Mouse (Mus musculus) testis, adult 10 weeks (tissue): ENCODE measurements around the gene Cd177. TPM values are rescaled to one million over a fixed set of nuclear protein-coding genes. Genes with fewer than 3 reads are reported as not detected.

ENCODE experiments used
- polyA plus RNA-seq: library from polyadenylated mRNA; stranded (reverse); fragments of 350-450 nt; fragmentation: Illumina TruSeq; extraction: RNeasy Lipid Tissue Mini Kit (QIAGEN cat#74804); gene quantifications from one replicate; pipeline ENCODE4 v1.2.3, GENCODE M21; 2014; ENCODE audit warnings: low read depth, low replicate concordance

Cd177 gene
- not detected for polyA plus RNA-seq

DNA sequence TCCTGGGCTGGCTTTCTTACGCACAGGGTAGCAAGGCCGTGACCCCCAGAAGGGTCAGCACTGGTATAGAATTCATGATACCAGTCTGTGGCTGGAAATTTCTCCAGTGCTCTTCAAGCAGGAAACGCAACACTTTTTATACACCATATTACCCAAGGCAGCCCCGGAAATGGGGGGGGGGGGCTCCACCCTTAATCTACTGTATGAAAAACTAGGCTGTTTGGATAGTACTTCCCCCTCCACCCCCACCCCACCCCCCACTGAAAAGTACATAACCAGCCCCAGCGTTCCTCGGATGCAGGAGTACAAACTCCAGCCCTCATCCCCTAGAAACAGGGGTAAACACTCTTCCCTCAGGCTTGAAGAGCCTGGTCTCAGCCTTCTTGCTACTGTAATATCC lies at the start of gene Cd177:
TSS of gene Cd177 (minus strand) at position 101 of the 400 bp plus-strand sequence.

GRCm38 (mm10) chr7:24776918-24777317 lies 16.8 kb upstream of the Cd177 start, which contains the start of gene Ceacam10:
TSS of gene Ceacam10 (plus strand) at chr7:24777206.

DNA sequence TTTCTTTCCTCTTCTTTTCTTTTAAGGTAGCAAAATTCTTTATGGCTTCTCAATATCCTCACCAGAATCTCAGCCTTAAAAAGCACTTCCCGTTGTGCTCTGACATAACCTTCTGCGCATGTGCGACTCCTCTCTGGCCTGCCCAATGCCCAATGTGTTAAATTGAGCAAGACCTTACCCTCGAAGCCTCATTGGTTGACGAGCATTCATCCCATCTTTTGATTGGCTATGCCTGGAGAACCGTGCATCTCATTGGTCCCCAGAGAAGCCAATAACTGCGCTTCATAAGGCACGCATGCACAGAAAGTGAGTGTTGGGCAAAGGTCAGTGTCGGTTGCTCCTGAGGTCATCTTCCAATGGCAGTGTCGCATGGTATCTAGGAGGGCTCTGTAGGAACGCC lies 33.3 kb downstream of the Cd177 start, which contains the start of gene Gm4763:
TSS of gene Gm4763 (minus strand) at position 101 of the 400 bp plus-strand sequence.

GRCm38 (mm10) chr7:24708832-24709292 lies 51.2 kb downstream of the Cd177 start, which contains the start of gene BC049730:
TSS of gene BC049730 (plus strand) at chr7:24709242.

Other genes starting within 250 kb of the Cd177 start
- gene AC161166.1, start 247.9 kb downstream of the Cd177 start, polyA plus RNA-seq = 9.5 TPM
- gene Irgq, start 229.6 kb downstream of the Cd177 start, polyA plus RNA-seq = 1.2 TPM
- not detected for gene Pinlyp, start 214.2 kb downstream of the Cd177 start, polyA plus RNA-seq
- gene Xrcc1, start 214.0 kb downstream of the Cd177 start, polyA plus RNA-seq = 2.1 TPM
- gene Ethe1, start 172.8 kb downstream of the Cd177 start, polyA plus RNA-seq = not detected
- not detected for gene Zfp575, start 172.7 kb downstream of the Cd177 start, polyA plus RNA-seq
- not detected for gene Phldb3, start 149.5 kb downstream of the Cd177 start, polyA plus RNA-seq
- gene Lypd3, start 123.8 kb downstream of the Cd177 start, polyA plus RNA-seq = not detected
- 85.9 TPM for gene Tex101, start 83.6 kb downstream of the Cd177 start, polyA plus RNA-seq
- 132 TPM for gene BC049730, start 51.1 kb downstream of the Cd177 start, polyA plus RNA-seq
- 106 TPM for gene Gm4763, start 33.4 kb downstream of the Cd177 start, polyA plus RNA-seq
- gene Ceacam10, start 16.9 kb upstream of the Cd177 start, polyA plus RNA-seq = 3.1 TPM
- 1.0 TPM for gene Gm9844, start 101.9 kb upstream of the Cd177 start, polyA plus RNA-seq
- 180 TPM for gene Lypd4, start 109.6 kb upstream of the Cd177 start, polyA plus RNA-seq
- gene Dmrtc2, start 109.7 kb upstream of the Cd177 start, polyA plus RNA-seq = 21.6 TPM
- gene Rps19, start 124.1 kb upstream of the Cd177 start, polyA plus RNA-seq = 14.6 TPM
- gene Cd79a, start 137.1 kb upstream of the Cd177 start, polyA plus RNA-seq = not detected
- 0.83 TPM for gene Arhgef1, start 142.6 kb upstream of the Cd177 start, polyA plus RNA-seq
- gene Gm4881, start 184.2 kb upstream of the Cd177 start, polyA plus RNA-seq = not detected
- gene Rabac1, start 212.4 kb upstream of the Cd177 start, polyA plus RNA-seq = 0.31 TPM
- gene Atp1a3, start 245.6 kb upstream of the Cd177 start, polyA plus RNA-seq = 0.17 TPM